Mouse (Mus musculus): ENCODE data around the gene Qtrt2.
A peak's percentile ranks its signal among the peaks of the same experiment; 100 is the strongest.

Qtrt2 gene

GRCm38 (mm10) chr16:43925846-43926245, 763 bp downstream of the Qtrt2 start:
- no peak for DNase-seq (ENCODE audit: extremely low read depth, low read depth)

- no peak for DNase-seq (ENCODE audit: extremely low read depth, low read depth)
Measured at GRCm38 (mm10) chr16:43925001-43925558, 1.5 kb downstream of the Qtrt2 start.

GRCm38 (mm10) chr16:43922630-43923029, 4.0 kb downstream of the Qtrt2 start:
- no peak for DNase-seq (ENCODE audit: extremely low read depth, low read depth)

- DNase-seq (ENCODE audit: extremely low read depth, low read depth), result no peak
Measured at GRCm38 (mm10) chr16:43922024-43922423, 4.6 kb downstream of the Qtrt2 start.

- peak; percentile 29 for DNase-seq (ENCODE audit: extremely low read depth, low read depth)
Measured at GRCm38 (mm10) chr16:43918867-43919266, 7.7 kb downstream of the Qtrt2 start.

- DNase-seq (ENCODE audit: extremely low read depth, low read depth), result no peak
Measured at GRCm38 (mm10) chr16:43908881-43909280, 17.7 kb downstream of the Qtrt2 start.

- no peak for DNase-seq (ENCODE audit: extremely low read depth, low read depth)
Measured at GRCm38 (mm10) chr16:43900571-43900970, 26.0 kb downstream of the Qtrt2 start.

- no peak for DNase-seq (ENCODE audit: extremely low read depth, low read depth)
Measured at GRCm38 (mm10) chr16:43900138-43900537, 26.5 kb downstream of the Qtrt2 start.

GRCm38 (mm10) chr16:43894501-43894900, 32.1 kb downstream of the Qtrt2 start:
- DNase-seq (ENCODE audit: extremely low read depth, low read depth), result no peak

GRCm38 (mm10) chr16:43890747-43891336, 35.8 kb downstream of the Qtrt2 start:
- no peak for DNase-seq (ENCODE audit: extremely low read depth, low read depth)

- DNase-seq (ENCODE audit: extremely low read depth, low read depth), result no peak
Measured at GRCm38 (mm10) chr16:43890005-43890336, 36.6 kb downstream of the Qtrt2 start.

- DNase-seq (ENCODE audit: extremely low read depth, low read depth), result peak; percentile 100
Measured at GRCm38 (mm10) chr16:43889208-43890004, 37.2 kb downstream of the Qtrt2 start, which contains the start of gene Ccdc191. Ccdc191 (plus strand) TSS chr16:43889800.

GRCm38 (mm10) chr16:43882329-43882728, 44.3 kb downstream of the Qtrt2 start:
- no peak for DNase-seq (ENCODE audit: extremely low read depth, low read depth)

- DNase-seq (ENCODE audit: extremely low read depth, low read depth), result peak; percentile 15
Measured at GRCm38 (mm10) chr16:43881636-43882035, 45.0 kb downstream of the Qtrt2 start.

GRCm38 (mm10) chr16:43879769-43880168, 46.8 kb downstream of the Qtrt2 start:
- DNase-seq (ENCODE audit: extremely low read depth, low read depth), result no peak

- DNase-seq (ENCODE audit: extremely low read depth, low read depth), result no peak
Measured at GRCm38 (mm10) chr16:43871419-43871818, 55.2 kb downstream of the Qtrt2 start.

GRCm38 (mm10) chr16:43869805-43870204, 56.8 kb downstream of the Qtrt2 start:
- DNase-seq (ENCODE audit: extremely low read depth, low read depth), result no peak

- no peak for DNase-seq (ENCODE audit: extremely low read depth, low read depth)
Measured at GRCm38 (mm10) chr16:43860624-43861023, 66.0 kb downstream of the Qtrt2 start.

GRCm38 (mm10) chr16:43858941-43859476, 67.6 kb downstream of the Qtrt2 start:
- no peak for DNase-seq (ENCODE audit: extremely low read depth, low read depth)

- no peak for DNase-seq (ENCODE audit: extremely low read depth, low read depth)
Measured at GRCm38 (mm10) chr16:43849839-43850238, 76.8 kb downstream of the Qtrt2 start.

- peak; percentile 67 for DNase-seq (ENCODE audit: extremely low read depth, low read depth)
Measured at GRCm38 (mm10) chr16:43841236-43841635, 85.4 kb downstream of the Qtrt2 start.

GRCm38 (mm10) chr16:43831957-43832356, 94.7 kb downstream of the Qtrt2 start:
- no peak for DNase-seq (ENCODE audit: extremely low read depth, low read depth)

Measured in MEL-GATA-1-ER (cell line).